ENCODE assay signal across 22 mouse cellular contexts in the genomic region with DNA sequence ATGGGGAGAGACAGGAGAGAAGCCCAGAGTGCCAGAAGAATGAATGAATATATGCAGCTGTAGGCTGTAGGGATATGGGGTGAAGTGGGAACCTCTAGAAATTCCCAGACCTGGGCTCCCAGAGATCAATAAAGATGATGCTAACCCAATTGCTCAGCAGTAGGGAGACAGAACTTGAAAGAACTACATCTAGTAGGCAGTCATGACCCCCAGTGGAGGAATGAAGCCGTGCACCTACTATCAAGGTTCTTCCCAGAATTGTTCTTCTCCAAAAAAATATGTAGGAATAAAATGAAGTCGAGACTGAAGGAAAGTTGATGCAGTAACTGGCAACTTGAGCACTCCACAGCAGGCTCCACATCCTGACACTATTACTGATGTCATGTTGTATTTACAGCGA. TPM values are rescaled to one million over a fixed set of nuclear protein-coding genes. Genes with fewer than 3 reads are reported as not detected.
"Had no signal": no experiment of that assay in that cellular context is flagged by ENCODE, and none has a peak within 500 bp of the region (broad histone marks: within the 10 kb centered on the region; RNA-seq: fewer than 3 reads in every experiment).

No protein-coding gene starts in this region.

- H3K27me3 ChIP-seq: kidney, embryonic 15.5 days; limb, embryonic 15.5 days; midbrain, embryonic 13.5 days; neural tube, embryonic 15.5 days had no signal

- H3K4me3 ChIP-seq: kidney, embryonic 15.5 days; limb, embryonic 15.5 days; midbrain, embryonic 13.5 days; myocyte; neural tube, embryonic 15.5 days had no signal

- DNase-seq: kidney, adult 18-20 months; kidney, postnatal 25 days; lung, adult 18-20 months; right cerebral cortex, adult 18-20 months; right cerebral cortex, postnatal 25 days; thymus, postnatal 36 days had no signal

- H3K4me1 ChIP-seq: kidney, embryonic 15.5 days; limb, embryonic 15.5 days; midbrain, embryonic 13.5 days; neural tube, embryonic 15.5 days had no signal

- H3K36me3 ChIP-seq: kidney, embryonic 15.5 days; limb, embryonic 15.5 days; midbrain, embryonic 13.5 days; neural tube, embryonic 15.5 days had no signal

- H3K9ac ChIP-seq: kidney, embryonic 15.5 days; limb, embryonic 15.5 days; liver, embryonic 14.5 days; midbrain, embryonic 13.5 days; neural tube, embryonic 15.5 days had no signal

- H3K27ac ChIP-seq: kidney, embryonic 15.5 days; limb, embryonic 15.5 days; liver, embryonic 14.5 days; midbrain, embryonic 13.5 days; neural tube, embryonic 15.5 days had no signal

RNA-seq across cellular contexts. Expression of a gene that starts 3.8 kb away (rescaled TPM):
- total RNA-seq: layer of hippocampus, postnatal 10 days; left cerebral cortex, adult 8-10 months; left cerebral cortex, postnatal 25 days; megakaryocyte-erythroid progenitor cell, adult 5-6 weeks had no signal
- polyA plus RNA-seq: kidney, embryonic 15.5 days; limb, embryonic 11.5 days; limb, embryonic 15.5 days; liver, embryonic 14.5 days; lung, embryonic 16.5 days; midbrain, embryonic 13.5 days; myocyte; neural tube, embryonic 11.5 days; neural tube, embryonic 15.5 days; small intestine, adult 2 months; stomach, embryonic 16.5 days; thymus, postnatal 0 days had no signal
